Comparison of ENCODE assay signal across 15 mouse cellular contexts in genomic region chr9:22049315-22049714, GRCm38 (mm10). TPM values are rescaled to one million over a fixed set of nuclear protein-coding genes. Genes with fewer than 3 reads are reported as not detected.
A peak's percentile ranks its signal among the peaks of the same experiment; 100 is the strongest.
DNase-seq lines count a peak whose midpoint lies in the region; ATAC-seq and TF ChIP-seq lines count a peak whose summit lies in the region.
"Had no signal": no experiment of that assay in that cellular context is flagged by ENCODE, and none has a peak within 500 bp of the region (broad histone marks: within the 10 kb centered on the region; RNA-seq: fewer than 3 reads in every experiment).

No protein-coding gene starts in this region.

- peak; percentile 38 for DNase-seq in brain, embryonic 14.5 days (ENCODE audit: low read depth)
- peak; percentile 53 to 56 for DNase-seq in cerebellum, postnatal 25 days
- DNase-seq in hindbrain, embryonic 10.5 days (ENCODE audit: low spot score): no peak
- no peak for DNase-seq in layer of hippocampus, adult 11-12 months (ENCODE audit: low spot score)
- no peak for DNase-seq in frontal cortex, postnatal 10 days (ENCODE audit: low spot score in 2 of 2)
- no peak for DNase-seq in lung, adult 18-20 months
- DNase-seq: kidney, postnatal 14 days; thymus, postnatal 25 days had no signal

- H3K36me3 ChIP-seq in hindbrain, embryonic 10.5 days: 0 out of 2 replicates have a peak, but pooled peaks cover 2% of the 10 kb centered on the region
- H3K36me3 ChIP-seq in midbrain, embryonic 15.5 days (replicated peaks): no peaks in the 10 kb centered on the region
- no peaks in the 10 kb centered on the region for H3K36me3 ChIP-seq in kidney, embryonic 16.5 days (ENCODE audit: insufficient read depth, low read length)
- H3K36me3 ChIP-seq: heart, embryonic 15.5 days; limb, embryonic 13.5 days had no signal

- no peak for TF ChIP-seq POLR2A in brain, embryonic 14.5 days (IDR thresholded peaks at IDR 0.05; ENCODE audit: borderline replicate concordance, extremely low read depth, insufficient read depth, insufficient read length, poor library complexity, severe bottlenecking)

- no peaks in the 10 kb centered on the region for H3K9me3 ChIP-seq in hindbrain, embryonic 10.5 days
- H3K9me3 ChIP-seq in midbrain, embryonic 15.5 days: no peaks in the 10 kb centered on the region
- H3K9me3 ChIP-seq in kidney, embryonic 16.5 days (ENCODE audit: low read length): no peaks in the 10 kb centered on the region
- H3K9me3 ChIP-seq: heart, embryonic 15.5 days; limb, embryonic 13.5 days had no signal

- H3K4me3 ChIP-seq in hindbrain, embryonic 10.5 days: peak overlapping the region; percentile 84
- peak overlapping the region; percentile 88 for H3K4me3 ChIP-seq in midbrain, embryonic 15.5 days
- no peak overlapping the region for H3K4me3 ChIP-seq in kidney, embryonic 16.5 days (ENCODE audit: low read length)
- H3K4me3 ChIP-seq: heart, embryonic 15.5 days; limb, embryonic 13.5 days; myocyte had no signal

- peak overlapping the region; percentile 83 for H3K4me2 ChIP-seq in midbrain, embryonic 15.5 days
- H3K4me2 ChIP-seq in kidney, embryonic 16.5 days (replicated peaks; ENCODE audit: low read depth, low read length): no peak overlapping the region
- H3K4me2 ChIP-seq: heart, embryonic 15.5 days had no signal

- peaks cover 51% of the 10 kb centered on the region for H3K27me3 ChIP-seq in hindbrain, embryonic 10.5 days (ENCODE audit: insufficient read depth, poor library complexity, severe bottlenecking)
- H3K27me3 ChIP-seq in midbrain, embryonic 15.5 days (replicated peaks): no peaks in the 10 kb centered on the region
- H3K27me3 ChIP-seq in kidney, embryonic 16.5 days (ENCODE audit: insufficient read depth, low read length): peaks cover 51% of the 10 kb centered on the region

- TF ChIP-seq CTCF in brain, embryonic 14.5 days (IDR thresholded peaks at IDR 0.05; ENCODE audit: borderline replicate concordance, extremely low read depth, insufficient read depth, insufficient read length): no peak

- WGBS in hindbrain, embryonic 10.5 days: 72% methylated on average over 11 of the region's 11 CpGs
- 51% methylated on average over 11 of the region's 11 CpGs for WGBS in midbrain, embryonic 15.5 days
- 78% methylated on average over 11 of the region's 11 CpGs for WGBS in kidney, embryonic 16.5 days

- peaks cover 63% of the 10 kb centered on the region for H3K4me1 ChIP-seq in hindbrain, embryonic 10.5 days (replicated peaks)
- peaks cover 43% of the 10 kb centered on the region for H3K4me1 ChIP-seq in midbrain, embryonic 15.5 days
- peaks cover 18% of the 10 kb centered on the region for H3K4me1 ChIP-seq in kidney, embryonic 16.5 days (ENCODE audit: insufficient read depth, low read length)

- H3K27ac ChIP-seq in hindbrain, embryonic 10.5 days: peak overlapping the region; percentile 94
- H3K27ac ChIP-seq in midbrain, embryonic 15.5 days: peak overlapping the region; percentile 91
- H3K27ac ChIP-seq in kidney, embryonic 16.5 days (ENCODE audit: low read length): no peak overlapping the region
- H3K27ac ChIP-seq: heart, embryonic 15.5 days; limb, embryonic 13.5 days had no signal

- H3K9ac ChIP-seq in midbrain, embryonic 15.5 days: peak overlapping the region; percentile 98
- no peak overlapping the region for H3K9ac ChIP-seq in kidney, embryonic 16.5 days (replicated peaks; ENCODE audit: low read length)
- H3K9ac ChIP-seq: heart, embryonic 15.5 days; limb, embryonic 13.5 days had no signal

- no peak for ATAC-seq in midbrain, embryonic 15.5 days (replicated peaks)
- no peak for ATAC-seq in kidney, embryonic 16.5 days (ENCODE audit: low FRiP score, low TSS enrichment)

RNA-seq across cellular contexts. Expression of gene Elavl3, which starts 2.5 kb away (rescaled TPM):
- polyA plus RNA-seq in brain, embryonic 14.5 days (2012; rRNA removed): 203 and 265 TPM in 2 replicates
- polyA plus RNA-seq in hindbrain, embryonic 10.5 days (2016; fragmentation: Nextera tagmentation; extraction: Ambion mirVana): 22.7 and 57.1 TPM in 2 replicates
- polyA plus RNA-seq in midbrain, embryonic 15.5 days (2015; fragmentation: Nextera tagmentation; extraction: Ambion mirVana): 110 and 113 TPM in 2 replicates
- 0.10 and 0.37 TPM in 2 replicates for polyA plus RNA-seq in kidney, embryonic 16.5 days (2015; fragmentation: Nextera tagmentation; extraction: Ambion mirVana)

RNA-seq across cellular contexts. Expression of gene Gm49318, which starts 21.7 kb away (rescaled TPM):
- not detected in 2 replicates for polyA plus RNA-seq in brain, embryonic 14.5 days (2012; rRNA removed)
- not detected in 2 replicates for polyA plus RNA-seq in hindbrain, embryonic 10.5 days (2016; fragmentation: Nextera tagmentation; extraction: Ambion mirVana)
- not detected in 2 replicates for polyA plus RNA-seq in midbrain, embryonic 15.5 days (2015; fragmentation: Nextera tagmentation; extraction: Ambion mirVana)
- not detected in 2 replicates for polyA plus RNA-seq in kidney, embryonic 16.5 days (2015; fragmentation: Nextera tagmentation; extraction: Ambion mirVana)
- polyA plus RNA-seq: heart, embryonic 15.5 days; limb, embryonic 13.5 days; lung, embryonic 16.5 days; myocyte; small intestine, adult 2 months had no signal

RNA-seq across cellular contexts. Expression of gene Zfp653, which starts 21.9 kb away (rescaled TPM):
- polyA plus RNA-seq in brain, embryonic 14.5 days (2012; rRNA removed): 49.1 and 62.1 TPM in 2 replicates
- 11.1 and 15.4 TPM in 2 replicates for polyA plus RNA-seq in hindbrain, embryonic 10.5 days (2016; fragmentation: Nextera tagmentation; extraction: Ambion mirVana)
- polyA plus RNA-seq in midbrain, embryonic 15.5 days (2015; fragmentation: Nextera tagmentation; extraction: Ambion mirVana): 21.7 and 22.5 TPM in 2 replicates
- 11.6 and 14.2 TPM in 2 replicates for polyA plus RNA-seq in kidney, embryonic 16.5 days (2015; fragmentation: Nextera tagmentation; extraction: Ambion mirVana)

RNA-seq across cellular contexts. Expression of gene Ecsit, which starts 35.9 kb away (rescaled TPM):
- polyA plus RNA-seq in brain, embryonic 14.5 days (2012; rRNA removed): 51.3 and 57.7 TPM in 2 replicates
- polyA plus RNA-seq in hindbrain, embryonic 10.5 days (2016; fragmentation: Nextera tagmentation; extraction: Ambion mirVana): 42.6 and 45.5 TPM in 2 replicates
- polyA plus RNA-seq in midbrain, embryonic 15.5 days (2015; fragmentation: Nextera tagmentation; extraction: Ambion mirVana): 58.8 and 59.4 TPM in 2 replicates
- polyA plus RNA-seq in kidney, embryonic 16.5 days (2015; fragmentation: Nextera tagmentation; extraction: Ambion mirVana): 54.4 and 62.7 TPM in 2 replicates

RNA-seq across cellular contexts. Expression of gene Prkcsh, which starts 46.7 kb away (rescaled TPM):
- 121 and 126 TPM in 2 replicates for polyA plus RNA-seq in brain, embryonic 14.5 days (2012; rRNA removed)
- polyA plus RNA-seq in hindbrain, embryonic 10.5 days (2016; fragmentation: Nextera tagmentation; extraction: Ambion mirVana): 115 and 120 TPM in 2 replicates
- 94.6 and 103 TPM in 2 replicates for polyA plus RNA-seq in midbrain, embryonic 15.5 days (2015; fragmentation: Nextera tagmentation; extraction: Ambion mirVana)
- 157 and 161 TPM in 2 replicates for polyA plus RNA-seq in kidney, embryonic 16.5 days (2015; fragmentation: Nextera tagmentation; extraction: Ambion mirVana)

Comparison
In these comparisons a context has a peak if more than half of its experiments do, and no peak if none do; other contexts are left out.
1. DNase-seq: peak in brain, embryonic 14.5 days (single experiment) and cerebellum, postnatal 25 days (2 of 2); none in hindbrain, embryonic 10.5 days (single experiment), layer of hippocampus, adult 11-12 months (single experiment), frontal cortex, postnatal 10 days (0 of 2) and lung, adult 18-20 months (0 of 2).
2. RNA of gene Elavl3, which starts 2.5 kb away (polyA plus RNA-seq): 203 to 265 TPM in brain, embryonic 14.5 days, 110 to 113 TPM in midbrain, embryonic 15.5 days and 22.7 to 57.1 TPM in hindbrain, embryonic 10.5 days; 0.10 to 0.37 TPM in kidney, embryonic 16.5 days; every median in the first group is over 10 times any median in the second.